13 mouse cellular contexts compared by ENCODE assay signal in the genomic region with DNA sequence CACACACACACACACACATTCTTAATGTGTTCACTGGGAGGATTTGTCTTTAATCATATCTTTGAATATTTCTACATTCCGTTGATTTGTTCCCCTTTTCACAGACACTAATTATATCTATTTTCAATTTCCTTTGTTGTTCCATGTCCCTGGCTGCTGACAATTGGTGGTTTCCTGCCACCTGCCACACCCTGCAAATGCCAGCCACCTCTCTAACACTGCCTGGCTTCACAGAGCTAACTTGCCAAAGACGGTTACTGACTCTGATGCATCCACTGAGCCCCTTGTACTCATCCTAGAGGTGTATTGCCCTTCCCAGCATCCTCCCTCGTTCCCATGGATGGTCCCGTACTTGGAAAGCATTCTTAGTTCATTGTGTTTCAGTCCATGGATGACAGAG. TPM values are rescaled to one million over a fixed set of nuclear protein-coding genes. Genes with fewer than 3 reads are reported as not detected.
A peak's percentile ranks its signal among the peaks of the same experiment; 100 is the strongest.
DNase-seq lines count a peak whose midpoint lies in the region; ATAC-seq lines count a peak whose summit lies in the region.
"Had no signal": no experiment of that assay in that cellular context is flagged by ENCODE, and none has a peak within 500 bp of the region (broad histone marks: within the 10 kb centered on the region; RNA-seq: fewer than 3 reads in every experiment).

No protein-coding gene starts in this region.

- peak; percentile 83 for ATAC-seq in activated CD4-positive, CD25-positive, alpha-beta regulatory T cell, adult 4 months
- ATAC-seq: midbrain, embryonic 15.5 days had no signal

- peak; percentile 31 for DNase-seq in lung, postnatal 25 days (ENCODE audit: low spot score)
- no peak for DNase-seq in lung, adult 18-20 months
- peak; percentile 74 for DNase-seq in induced T-regulatory cell, adult 2 months (ENCODE audit: low read depth)
- peak; percentile 52 to 55 for DNase-seq in thymus, postnatal 10 days (ENCODE audit: low spot score in 2 of 2)
- no peak for DNase-seq in right cerebral cortex, adult 2 months (ENCODE audit: low spot score in 2 of 2)
- DNase-seq in gastrocnemius, adult 18-20 months (ENCODE audit: low spot score) = no peak
- no peak for DNase-seq in urinary bladder, postnatal 4 days (ENCODE audit: low spot score in 2 of 2)
- DNase-seq: embryo, embryonic 11 days; heart, postnatal 4 days; kidney, adult 11 months; right cerebral cortex, postnatal 14 days had no signal

RNA-seq across cellular contexts. Expression of a gene that starts 43.7 kb away (rescaled TPM):
- polyA plus RNA-seq in activated CD4-positive, CD25-positive, alpha-beta regulatory T cell, adult 4 months (2017; shearing (Covaris generic)) = under 1 TPM; 0.33 to 0.73 TPM
- under 1 TPM; 0.02 TPM for total RNA-seq in gastrocnemius, adult 18-20 months (2021)

RNA-seq across cellular contexts. Expression of a gene that starts 52.0 kb away (rescaled TPM):
- polyA plus RNA-seq in activated CD4-positive, CD25-positive, alpha-beta regulatory T cell, adult 4 months (2017; shearing (Covaris generic)) = 10 to 100 TPM; 39.4 to 45.0 TPM
- 10 to 100 TPM; 25.7 to 27.8 TPM for total RNA-seq in gastrocnemius, adult 18-20 months (2021)

Comparison
In these comparisons a context has a peak if more than half of its experiments do, and no peak if none do; other contexts are left out.
1. DNase-seq: peak in lung, postnatal 25 days (single experiment), induced T-regulatory cell, adult 2 months (single experiment) and thymus, postnatal 10 days (2 of 2); none in lung, adult 18-20 months (0 of 2), right cerebral cortex, adult 2 months (0 of 2), gastrocnemius, adult 18-20 months (single experiment) and urinary bladder, postnatal 4 days (0 of 2).